Mouse (Mus musculus): ENCODE measurements around the gene Fbxl7. TPM values are rescaled to one million over a fixed set of nuclear protein-coding genes. Genes with fewer than 3 reads are reported as not detected.

Gene Fbxl7
- total RNA-seq, 2 experiments from 2014 or later = 0.89 to 2.3 TPM

GRCm38 (mm10) chr15:26717952-26718351 is 177.4 kb downstream of the Fbxl7 start:
- no peak for TF ChIP-seq CTCF (IDR thresholded peaks at IDR 0.05)
- no peak overlapping the region for H3K4me3 ChIP-seq
- no peak for DNase-seq
- intact Hi-C loops (cut with DNase I) = no loop called here
- no peak overlapping the region for H3K27ac ChIP-seq

- H3K4me3 ChIP-seq = no peak overlapping the region
- intact Hi-C loops (cut with DNase I) = no loop called here
- TF ChIP-seq CTCF (IDR thresholded peaks at IDR 0.05) = no peak
- DNase-seq = no peak
- H3K27ac ChIP-seq = no peak overlapping the region
These were observed 179.2 kb downstream of the Fbxl7 start for GRCm38 (mm10) chr15:26716181-26716580.

- no peak for TF ChIP-seq CTCF (IDR thresholded peaks at IDR 0.05)
- no peak overlapping the region for H3K27ac ChIP-seq
- DNase-seq = no peak
- H3K4me3 ChIP-seq = no peak overlapping the region
- intact Hi-C loops (cut with DNase I) = no loop called here
These were observed 179.7 kb downstream of the Fbxl7 start for GRCm38 (mm10) chr15:26715635-26716034.

GRCm38 (mm10) chr15:26712271-26712670 is 183.1 kb downstream of the Fbxl7 start:
- no peak for TF ChIP-seq CTCF (IDR thresholded peaks at IDR 0.05)
- H3K27ac ChIP-seq = no peak overlapping the region
- intact Hi-C loops (cut with DNase I) = no loop called here
- H3K4me3 ChIP-seq = no peak overlapping the region
- DNase-seq = no peak

- intact Hi-C loops (cut with DNase I) = no loop called here
- no peak for DNase-seq
- Histone ChIP-seq H3K4me3 (no peak overlapping the region), H3K27ac (no peak overlapping the region)
- no peak for TF ChIP-seq CTCF (IDR thresholded peaks at IDR 0.05)
These were observed 190.4 kb downstream of the Fbxl7 start for GRCm38 (mm10) chr15:26704966-26705365.

GRCm38 (mm10) chr15:26703156-26703840 is 192.1 kb downstream of the Fbxl7 start:
- peak; percentile 51 for DNase-seq
- intact Hi-C loops (cut with DNase I) = no loop called here
- TF ChIP-seq CTCF (IDR thresholded peaks at IDR 0.05) = no peak
- no peak overlapping the region for H3K4me3 ChIP-seq
- no peak overlapping the region for H3K27ac ChIP-seq

GRCm38 (mm10) chr15:26701949-26702675 is 193.3 kb downstream of the Fbxl7 start:
- Histone ChIP-seq H3K27ac (no peak overlapping the region), H3K4me3 (no peak overlapping the region)
- intact Hi-C loops (cut with DNase I) = no loop called here
- no peak for DNase-seq
- TF ChIP-seq CTCF (IDR thresholded peaks at IDR 0.05) = no peak

GRCm38 (mm10) chr15:26693075-26693474 is 202.3 kb downstream of the Fbxl7 start:
- intact Hi-C loops (cut with DNase I) = no loop called here
- DNase-seq = no peak
- no peak overlapping the region for H3K27ac ChIP-seq
- TF ChIP-seq CTCF (IDR thresholded peaks at IDR 0.05) = no peak
- H3K4me3 ChIP-seq = no peak overlapping the region

GRCm38 (mm10) chr15:26688472-26689104 is 206.8 kb downstream of the Fbxl7 start:
- intact Hi-C loops (cut with DNase I) = no loop called here
- DNase-seq = no peak
- Histone ChIP-seq H3K27ac (no peak overlapping the region), H3K4me3 (no peak overlapping the region)
- no peak for TF ChIP-seq CTCF (IDR thresholded peaks at IDR 0.05)

GRCm38 (mm10) chr15:26687729-26688128 is 207.7 kb downstream of the Fbxl7 start:
- Histone ChIP-seq H3K27ac (no peak overlapping the region), H3K4me3 (no peak overlapping the region)
- no peak for TF ChIP-seq CTCF (IDR thresholded peaks at IDR 0.05)
- DNase-seq = no peak
- intact Hi-C loops (cut with DNase I) = no loop called here

GRCm38 (mm10) chr15:26682279-26682678 is 213.1 kb downstream of the Fbxl7 start:
- H3K27ac ChIP-seq = no peak overlapping the region
- DNase-seq = no peak
- no peak overlapping the region for H3K4me3 ChIP-seq
- no peak for TF ChIP-seq CTCF (IDR thresholded peaks at IDR 0.05)
- intact Hi-C loops (cut with DNase I) = no loop called here

GRCm38 (mm10) chr15:26673239-26673859 is 222.0 kb downstream of the Fbxl7 start:
- intact Hi-C loops (cut with DNase I) = no loop called here
- no peak for TF ChIP-seq CTCF (IDR thresholded peaks at IDR 0.05)
- Histone ChIP-seq H3K4me3 (no peak overlapping the region), H3K27ac (no peak overlapping the region)
- peak; percentile 21 for DNase-seq

GRCm38 (mm10) chr15:26654988-26655387 is 240.4 kb downstream of the Fbxl7 start:
- no peak for TF ChIP-seq CTCF (IDR thresholded peaks at IDR 0.05)
- no peak overlapping the region for H3K4me3 ChIP-seq
- H3K27ac ChIP-seq = no peak overlapping the region
- DNase-seq = no peak
- intact Hi-C loops (cut with DNase I) = no loop called here

Data from gastrocnemius, adult 2 months (tissue).